Mouse (Mus musculus): ENCODE measurements around the gene Scn4a. TPM values are rescaled to one million over a fixed set of nuclear protein-coding genes. Genes with fewer than 3 reads are reported as not detected.
A peak's percentile ranks its signal among the peaks of the same experiment; 100 is the strongest.
"Not testable (repeated sequence)": the region's sequence is repeated elsewhere in the genome, so short reads cannot be mapped to it uniquely, and the experiment has no call there.

The Scn4a gene
- total RNA-seq, 2 experiments from 2014 or later = not detected

- no peak for DNase-seq (ENCODE audit: low spot score in 2 of 2)
- intact Hi-C loops (cut with DNase I) = loop anchor here (5.0 kb wide), 1 partner anchor 63 kb away; the partner anchor contains the start of gene Gh
These were observed 12.3 kb upstream of the Scn4a start, which contains the start of gene Prr29 for GRCm38 (mm10) chr11:106365366-106365765. TSS of gene Prr29 (plus strand) at chr11:106365472.

- intact Hi-C loops (cut with DNase I) = loop anchor here (5.0 kb wide), 1 partner anchor 62 kb away; the partner anchor contains the start of gene Gh
- peak in 1 of 2 experiments; percentile 19 for DNase-seq (ENCODE audit: low spot score in 2 of 2)
These were observed 11.6 kb upstream of the Scn4a start for GRCm38 (mm10) chr11:106364712-106365111.

GRCm38 (mm10) chr11:106359350-106359749, 6.3 kb upstream of the Scn4a start:
- intact Hi-C loops (cut with DNase I) = no loop called here
- DNase-seq (ENCODE audit: low spot score in 2 of 2) = no peak

GRCm38 (mm10) chr11:106355382-106356128, 2.5 kb upstream of the Scn4a start:
- no peak for DNase-seq (ENCODE audit: low spot score in 2 of 2)
- intact Hi-C loops (cut with DNase I) = no loop called here

GRCm38 (mm10) chr11:106354181-106354580, 1.1 kb upstream of the Scn4a start:
- intact Hi-C loops (cut with DNase I) = no loop called here

GRCm38 (mm10) chr11:106351941-106352340, 1.1 kb downstream of the Scn4a start:
- no peak for DNase-seq (ENCODE audit: low spot score in 2 of 2)
- intact Hi-C loops (cut with DNase I) = no loop called here

More at GRCm38 (mm10) chr11:106354181-106354580, 1.1 kb upstream of the Scn4a start:
- no peak for DNase-seq (ENCODE audit: low spot score in 2 of 2)

GRCm38 (mm10) chr11:106351253-106351652, 1.8 kb downstream of the Scn4a start:
- intact Hi-C loops (cut with DNase I) = no loop called here
- DNase-seq (ENCODE audit: low spot score in 2 of 2) = no peak

- no peak for DNase-seq (ENCODE audit: low spot score in 2 of 2)
- intact Hi-C loops (cut with DNase I) = no loop called here
These were observed 2.2 kb downstream of the Scn4a start for GRCm38 (mm10) chr11:106350853-106351252.

GRCm38 (mm10) chr11:106349772-106350171, 3.3 kb downstream of the Scn4a start:
- no peak for DNase-seq (ENCODE audit: low spot score in 2 of 2)
- intact Hi-C loops (cut with DNase I) = no loop called here

- no peak for DNase-seq (ENCODE audit: low spot score in 2 of 2)
- intact Hi-C loops (cut with DNase I) = no loop called here
These were observed 8.2 kb downstream of the Scn4a start for GRCm38 (mm10) chr11:106344910-106345309.

GRCm38 (mm10) chr11:106340990-106341520, 12.0 kb downstream of the Scn4a start:
- no peak for DNase-seq (ENCODE audit: low spot score in 2 of 2)
- intact Hi-C loops (cut with DNase I) = no loop called here

GRCm38 (mm10) chr11:106339323-106339722, 13.8 kb downstream of the Scn4a start:
- DNase-seq (ENCODE audit: low spot score in 2 of 2); intact Hi-C loops (cut with DNase I): not testable (repeated sequence)

GRCm38 (mm10) chr11:106338870-106339269, 14.2 kb downstream of the Scn4a start:
- intact Hi-C loops (cut with DNase I) = no loop called here
- no peak for DNase-seq (ENCODE audit: low spot score in 2 of 2)

GRCm38 (mm10) chr11:106338029-106338428, 15.1 kb downstream of the Scn4a start:
- intact Hi-C loops (cut with DNase I) = no loop called here
- DNase-seq (ENCODE audit: low spot score in 2 of 2) = no peak

- intact Hi-C loops (cut with DNase I) = no loop called here
- no peak for DNase-seq (ENCODE audit: low spot score in 2 of 2)
These were observed 19.0 kb downstream of the Scn4a start for GRCm38 (mm10) chr11:106334066-106334465.

GRCm38 (mm10) chr11:106332458-106332857, 20.6 kb downstream of the Scn4a start:
- intact Hi-C loops (cut with DNase I) = no loop called here
- DNase-seq (ENCODE audit: low spot score in 2 of 2) = no peak

- intact Hi-C loops (cut with DNase I) = loop anchor here (2.0 kb wide), 1 partner anchor 37 kb away; no protein-coding TSS in a partner anchor
- DNase-seq (ENCODE audit: low spot score in 2 of 2) = peak; percentile 33 to 41
These were observed 23.4 kb downstream of the Scn4a start for GRCm38 (mm10) chr11:106329682-106330081.

GRCm38 (mm10) chr11:106329128-106329527, 24.0 kb downstream of the Scn4a start:
- intact Hi-C loops (cut with DNase I) = loop anchor here (2.0 kb wide), 1 partner anchor 38 kb away; no protein-coding TSS in a partner anchor
- no peak for DNase-seq (ENCODE audit: low spot score in 2 of 2)

- intact Hi-C loops (cut with DNase I) = loop anchor here (2.0 kb wide), 1 partner anchor 38 kb away; no protein-coding TSS in a partner anchor
- no peak for DNase-seq (ENCODE audit: low spot score in 2 of 2)
These were observed 24.6 kb downstream of the Scn4a start for GRCm38 (mm10) chr11:106328521-106328920.

- intact Hi-C loops (cut with DNase I) = loop anchor here (1.0 to 2.0 kb wide), 2 partner anchors 23 to 66 kb away; no protein-coding TSS in a partner anchor
- no peak for DNase-seq (ENCODE audit: low spot score in 2 of 2)
These were observed 26.6 kb downstream of the Scn4a start for GRCm38 (mm10) chr11:106326475-106326874.

Data from left cerebral cortex, postnatal 25 days (tissue).